Mouse (Mus musculus): ENCODE measurements around the gene Pno1.

The Pno1 gene

DNA sequence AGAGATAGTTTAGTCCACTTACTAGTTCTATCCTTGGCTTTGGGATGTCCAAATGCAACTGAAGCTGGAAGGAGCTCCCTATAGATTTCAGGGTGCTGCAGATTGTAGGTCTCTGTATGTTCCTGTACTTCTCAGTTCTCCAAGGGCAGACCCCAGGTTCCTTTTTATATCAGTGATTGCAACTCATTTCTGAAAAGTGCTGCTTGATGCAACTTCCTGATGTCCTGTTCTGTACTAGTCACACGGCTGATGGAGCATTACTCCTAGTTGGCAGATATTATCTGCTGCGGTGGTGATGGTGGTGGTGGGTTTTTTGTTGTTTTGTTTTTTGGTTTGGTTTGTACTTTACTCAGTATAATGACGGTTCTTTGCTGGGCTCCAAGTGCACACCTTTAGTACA lies 30.6 kb downstream of the Pno1 start:
- DNase-seq (ENCODE audit: low read depth, low spot score): no peak

DNA sequence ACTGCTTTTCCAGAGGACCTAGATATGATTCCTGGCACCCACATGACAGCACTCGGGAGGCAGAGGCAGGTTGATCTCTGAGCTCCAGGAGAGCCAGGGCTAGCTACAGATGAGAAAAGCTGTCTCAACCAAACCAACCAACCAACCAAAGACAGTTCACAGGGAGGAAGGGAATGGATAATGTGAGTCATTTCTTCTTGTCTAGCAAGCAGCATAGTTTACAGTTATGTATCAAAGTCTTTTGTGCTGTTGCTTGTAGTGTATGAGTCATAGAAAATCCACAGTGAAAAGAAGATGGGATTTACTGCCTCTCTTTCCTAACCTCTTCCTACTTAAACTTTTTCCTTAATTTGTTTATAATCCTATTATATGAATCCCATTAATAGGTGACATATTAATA lies 34.7 kb downstream of the Pno1 start:
- no peak for DNase-seq (ENCODE audit: low read depth, low spot score)

DNA sequence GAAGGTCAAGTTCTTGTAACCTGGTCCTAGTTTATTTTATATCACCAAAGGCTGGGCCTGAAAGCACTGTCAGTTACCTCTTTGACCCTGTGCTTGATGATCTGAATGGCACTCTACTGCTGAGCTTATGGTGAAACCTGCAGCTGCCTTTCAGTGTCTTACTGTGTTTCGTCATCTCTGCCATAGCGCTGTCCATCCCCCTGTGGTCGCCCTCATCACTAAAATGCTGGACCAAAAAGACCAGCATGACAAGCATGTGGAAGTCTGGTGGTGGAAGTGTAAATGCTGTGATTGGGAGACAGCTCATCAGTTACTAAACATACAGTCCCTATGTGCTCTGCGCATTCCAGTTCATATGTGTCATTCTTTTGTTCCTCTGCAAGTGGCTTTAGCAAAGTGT lies 39.1 kb downstream of the Pno1 start:
- DNase-seq (ENCODE audit: low read depth, low spot score): no peak

DNA sequence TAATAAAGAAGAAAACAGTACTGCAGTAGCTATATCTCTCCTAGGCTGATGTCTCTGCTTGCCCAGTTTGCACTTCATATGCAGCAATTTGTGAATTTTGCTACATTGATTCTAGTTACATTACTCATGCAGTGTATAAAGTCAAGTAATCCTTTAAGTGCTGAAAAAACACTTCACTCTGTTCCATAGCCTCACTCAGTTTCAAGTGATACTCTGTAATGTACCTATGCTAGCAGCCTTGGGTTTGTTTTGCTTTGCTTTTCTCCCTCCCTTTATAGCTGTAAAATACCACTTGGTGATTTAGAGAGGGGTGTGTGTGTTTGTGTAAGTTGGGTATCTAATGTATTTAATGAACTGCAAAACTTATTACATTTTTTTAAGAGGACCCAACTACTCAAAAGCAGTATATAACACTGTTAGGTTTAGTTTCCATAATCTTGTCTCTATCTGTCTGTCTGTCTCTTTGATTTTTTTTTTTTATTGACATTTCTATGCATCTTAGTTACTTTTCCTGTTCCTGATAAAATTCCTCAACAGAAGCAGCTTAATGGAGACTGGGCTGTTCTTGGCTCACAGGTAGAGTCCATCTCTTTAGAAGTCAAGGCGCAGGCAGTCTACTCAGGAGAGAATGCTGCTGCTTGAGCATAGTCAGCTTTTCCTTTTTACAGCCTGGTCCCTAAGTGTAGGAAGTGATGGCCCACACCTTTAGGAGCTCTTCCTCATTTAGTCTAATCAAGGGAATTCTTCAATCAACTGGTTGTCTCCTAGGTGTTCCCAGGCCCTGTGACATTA lies 40.2 kb downstream of the Pno1 start:
- DNase-seq (ENCODE audit: low read depth, low spot score): no peak

DNA sequence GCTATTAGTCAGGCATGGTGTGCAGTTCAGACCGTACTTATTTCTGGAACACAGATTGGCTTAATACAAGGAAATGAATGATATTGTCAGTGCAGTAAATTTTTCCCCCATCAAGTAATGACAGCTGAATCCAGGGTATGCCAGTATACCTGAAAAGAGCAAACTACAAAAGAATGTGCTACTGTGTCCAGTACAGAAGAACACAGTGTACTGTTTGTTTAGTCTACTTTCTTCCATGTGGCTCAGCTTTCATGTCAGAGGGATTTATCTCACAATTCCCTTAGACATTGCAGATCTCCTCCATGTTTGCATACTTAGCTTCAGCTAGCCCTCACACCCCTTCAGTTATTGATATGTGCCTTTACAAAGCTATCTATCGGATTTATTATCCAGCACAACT lies 42.1 kb downstream of the Pno1 start:
- no peak for DNase-seq (ENCODE audit: low read depth, low spot score)

DNA sequence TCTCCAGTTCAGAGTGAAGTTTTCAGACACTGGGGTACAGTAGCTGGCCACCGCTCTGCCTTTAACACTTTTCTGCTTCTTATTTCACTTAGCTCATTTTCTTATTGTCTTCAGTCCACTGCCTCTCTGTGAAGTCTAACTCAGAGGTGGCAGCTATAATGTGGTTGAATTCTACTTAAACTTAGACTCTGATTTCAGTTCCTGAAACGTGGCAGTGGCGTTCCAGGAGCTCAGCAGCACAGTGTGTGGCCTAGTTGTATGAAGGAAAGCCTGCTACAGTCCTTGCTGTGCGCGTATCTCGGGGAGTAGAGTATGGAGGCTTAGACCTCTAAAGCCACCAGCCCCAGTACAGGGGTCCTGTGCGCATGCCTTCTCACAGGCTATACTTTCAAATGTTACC lies 44.7 kb downstream of the Pno1 start:
- DNase-seq (ENCODE audit: low read depth, low spot score): no peak

DNA sequence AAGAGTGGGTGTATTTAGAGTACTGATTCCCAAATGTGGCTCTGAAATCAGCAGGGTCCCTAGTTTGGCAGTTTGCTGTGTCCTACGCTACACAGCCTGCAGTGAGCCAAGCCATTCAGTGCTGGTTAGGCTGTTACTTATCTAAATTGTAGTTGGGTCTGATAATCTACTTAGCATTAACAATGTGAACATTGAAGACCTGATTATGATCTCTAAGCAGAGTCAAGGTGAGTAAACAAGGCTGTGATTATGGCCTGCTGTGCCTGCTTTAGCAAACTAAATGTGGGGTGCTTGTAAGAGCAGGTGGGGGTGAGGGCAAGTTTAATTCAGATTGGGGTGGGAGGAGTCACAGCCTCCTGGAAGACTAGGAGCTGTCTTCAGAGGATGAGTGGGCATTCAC lies 47.4 kb downstream of the Pno1 start:
- no peak for DNase-seq (ENCODE audit: low read depth, low spot score)

DNA sequence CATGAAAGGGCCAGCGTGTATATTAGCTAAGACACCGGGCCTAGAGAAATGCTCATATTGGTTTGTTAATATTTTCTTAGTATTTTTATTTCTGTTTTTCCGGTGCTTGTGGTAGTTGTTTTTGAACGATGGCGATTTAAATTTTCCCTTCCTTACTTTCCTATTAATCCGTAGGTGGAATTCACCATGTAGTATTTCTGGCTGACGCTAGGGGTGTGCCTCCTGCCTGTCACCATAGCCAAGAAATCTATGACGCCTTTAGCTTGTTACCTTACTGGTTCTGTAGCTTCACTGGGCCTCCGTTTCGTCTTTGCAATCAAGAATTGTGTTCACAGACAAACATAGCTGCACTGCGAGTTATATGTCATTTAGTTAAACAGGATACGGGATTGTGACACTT lies 51.1 kb downstream of the Pno1 start:
- peak; percentile 60 for DNase-seq (ENCODE audit: low read depth, low spot score)

DNA sequence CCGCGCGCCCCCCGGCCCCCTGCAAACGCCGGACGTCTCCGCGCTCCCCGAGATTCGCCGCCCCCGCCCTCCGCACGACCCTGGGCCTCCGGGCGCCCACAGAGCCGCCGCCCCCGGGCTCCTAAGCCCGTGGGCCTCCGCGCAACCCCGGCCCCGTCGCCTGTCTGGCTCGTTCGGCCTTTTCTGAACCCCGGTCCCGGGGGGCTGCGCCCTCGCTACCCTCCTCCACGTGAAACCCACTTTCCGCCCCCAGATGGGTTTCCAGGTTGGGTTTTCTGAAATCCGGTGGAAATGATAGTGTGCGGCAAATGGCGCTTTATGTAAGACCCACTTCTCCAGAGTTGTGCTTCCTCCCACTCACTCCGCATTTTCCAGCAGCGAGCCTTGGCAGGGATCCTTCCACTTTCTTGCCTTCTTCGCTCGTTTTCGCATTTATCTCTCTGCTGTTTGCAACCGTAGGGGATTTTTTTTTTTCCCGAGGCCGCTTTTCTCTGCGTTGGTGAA lies 51.6 kb downstream of the Pno1 start:
- DNase-seq (ENCODE audit: low read depth, low spot score): peak; percentile 21

DNA sequence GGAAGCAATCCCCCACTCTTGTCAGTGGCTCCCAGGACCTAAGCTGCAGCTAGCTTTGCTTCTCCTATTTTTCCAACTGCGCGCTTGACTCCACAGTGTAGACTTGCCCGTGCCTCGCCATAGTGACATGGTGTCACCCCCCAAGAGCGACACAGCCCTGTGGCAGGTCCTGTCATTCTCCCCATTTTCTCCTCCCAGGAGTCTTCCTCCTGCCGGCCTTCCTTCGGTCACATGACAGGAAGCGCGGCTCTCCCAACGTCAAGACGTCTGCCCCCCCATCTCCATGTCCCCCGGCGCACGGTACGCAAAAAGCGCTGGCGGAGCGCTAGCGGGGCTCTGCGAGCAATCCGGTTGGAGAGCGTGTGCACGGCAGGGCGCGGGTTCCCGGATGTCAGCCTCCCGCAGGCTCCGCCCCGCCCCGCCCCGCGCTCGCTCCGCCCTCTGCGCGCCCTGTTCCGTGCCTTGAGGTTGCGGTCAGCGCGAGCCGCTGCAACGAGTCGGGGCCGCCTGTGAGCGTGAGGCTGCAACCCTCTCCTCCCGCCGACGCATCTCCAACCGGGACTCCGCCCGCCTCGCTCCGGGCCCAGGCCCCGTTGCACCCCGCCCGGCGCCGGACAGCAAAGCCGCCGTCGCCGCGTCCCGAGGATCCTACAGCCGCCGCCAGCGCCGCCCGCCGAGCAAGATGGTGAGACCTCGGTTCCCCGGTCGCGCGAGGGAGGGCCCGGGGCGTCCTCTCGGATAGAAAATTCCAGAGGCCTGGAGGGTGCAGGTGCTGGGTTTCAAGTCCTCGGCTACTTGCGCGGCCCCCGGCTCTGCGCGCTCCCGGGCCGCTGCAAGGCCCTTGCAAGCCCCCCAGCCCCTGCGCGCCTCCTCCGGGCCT lies 52.3 kb downstream of the Pno1 start, which contains the start of gene Ppp3r1:
TSS of gene Ppp3r1 (plus strand) at position 406 of the 880 bp plus-strand sequence.
- peak; percentile 96 for DNase-seq (ENCODE audit: low read depth, low spot score)
